Mouse (Mus musculus) ES-E14 (cell line): ENCODE data around the gene Ss18l1.

Experiments used
- CHD2 ChIP-seq: IDR thresholded peaks from 2 replicates; pipeline ENCODE4 v1.6.1; 2014; ENCODE audit warnings: mild to moderate bottlenecking, low read depth, low read length, inconsistent platforms
- HCFC1 ChIP-seq: IDR thresholded peaks from 2 replicates; pipeline ENCODE4 v1.6.1; 2012; ENCODE audit warnings: low read length, inconsistent platforms, borderline replicate concordance; ENCODE audit not compliant: insufficient read depth
- MAFK ChIP-seq: IDR thresholded peaks from 2 replicates; pipeline ENCODE4 v1.6.1; 2014; ENCODE audit warnings: mild to moderate bottlenecking, low read depth, low read length, inconsistent platforms; ENCODE audit not compliant: insufficient read depth
- ZNF384 ChIP-seq: IDR thresholded peaks from 2 replicates; pipeline ENCODE4 v1.6.1; 2012; ENCODE audit warnings: low read depth, low read length, inconsistent platforms

DNA sequence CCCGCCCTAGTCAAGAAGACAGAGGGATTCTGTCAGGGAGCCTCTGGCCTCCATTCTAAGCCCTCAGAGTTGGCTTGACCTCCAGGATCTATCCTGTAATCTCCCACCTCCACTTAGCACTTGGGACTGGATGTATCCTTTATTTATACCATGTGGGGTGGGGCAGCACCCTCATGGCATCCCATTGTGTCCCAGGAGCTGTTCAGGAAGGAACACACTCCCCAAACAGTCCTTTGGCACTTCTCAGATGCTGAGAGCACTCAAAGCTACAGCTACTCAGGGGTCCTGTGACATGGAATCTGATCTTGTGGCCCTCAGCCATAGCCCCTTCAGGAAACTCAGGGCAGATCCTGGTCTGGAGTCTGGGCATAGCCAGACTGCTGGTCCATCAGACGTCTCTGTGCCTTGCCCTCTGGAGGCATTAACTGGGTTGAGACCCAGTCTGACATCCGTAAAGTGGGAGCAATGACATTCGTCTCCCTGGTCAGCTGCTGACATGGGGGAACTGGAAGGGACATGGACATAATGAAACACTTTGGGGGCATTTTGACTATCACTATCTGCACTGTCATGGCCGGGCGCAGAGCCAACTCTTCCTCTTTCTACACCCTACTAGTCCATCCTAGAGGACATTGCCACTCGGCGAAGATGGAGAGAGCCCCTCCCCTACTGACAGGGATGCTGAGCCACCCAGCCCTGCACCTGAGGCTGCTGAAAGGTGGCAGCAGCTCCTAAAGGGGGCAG, 74.6 kb downstream of the Ss18l1 start:
- TF ChIP-seq ZNF384 (no peak), HCFC1 (no peak), CHD2 (no peak), MAFK (no peak)
